Mouse (Mus musculus): ENCODE data around the gene Rpl7a.

- TF ChIP-seq EP300 (IDR thresholded peaks at IDR 0.05; ENCODE audit: low read length) (no peak), MEF2A (IDR thresholded peaks at IDR 0.05; ENCODE audit: borderline replicate concordance, low read depth, low read length) (no peak), POLR2AphosphoS2 (IDR thresholded peaks at IDR 0.05; ENCODE audit: low read depth, low read length) (no peak), CTCF (conservative IDR thresholded peaks at IDR 0.05 in 1 of 2, IDR thresholded peaks at IDR 0.05 in 1 of 2; ENCODE audit: low read depth in 2 of 2, low read length in 2 of 2) (no peak), MAFK (IDR thresholded peaks at IDR 0.05; ENCODE audit: insufficient replicate concordance, low read length) (no peak), TCF12 (IDR thresholded peaks at IDR 0.05; ENCODE audit: low read depth, low read length) (no peak), ZC3H11A (IDR thresholded peaks at IDR 0.05; ENCODE audit: low read depth, low read length) (no peak), PAX5 (IDR thresholded peaks at IDR 0.05; ENCODE audit: low read length) (no peak), JUND (conservative IDR thresholded peaks at IDR 0.05; ENCODE audit: low read depth, low read length) (no peak), POLR2A (IDR thresholded peaks at IDR 0.05; ENCODE audit: low read depth, low read length) (no peak)
Observed at GRCm38 (mm10) chr2:26862856-26863255, 47.7 kb upstream of the Rpl7a start.
